Mouse (Mus musculus) CH12.LX (cell line): ENCODE results near the gene Gm3952. TPM values are rescaled to one million over a fixed set of nuclear protein-coding genes. Genes with fewer than 3 reads are reported as not detected.

Source experiments
- DNase-seq: peaks from one replicate; pipeline ENCODE4 v3.0.0-alpha.2; 2013; ENCODE audit errors: extremely low read depth
- H3K27ac ChIP-seq: 2 replicates; pipeline ENCODE4 v1.5.1; 2012; ENCODE audit warnings: low read depth, mild to moderate bottlenecking, control low read depth, moderate library complexity; ENCODE audit not compliant: insufficient read depth
- H3K27me3 ChIP-seq: replicated peaks from 2 replicates; pipeline ENCODE3; 2012; ENCODE audit warnings: inconsistent platforms
- H3K36me3 ChIP-seq, 2 experiments: replicated peaks in 1 of 2; 2 replicates each; pipeline versions ENCODE3 to v1.6.1; 2012; ENCODE audit warnings: inconsistent platforms in 1 of 2, low read length in 1 of 2, mild to moderate bottlenecking in 1 of 2, mixed read lengths in 1 of 2, moderate library complexity in 1 of 2; ENCODE audit not compliant: control insufficient read depth in 1 of 2, insufficient read depth in 1 of 2
- H3K4me1 ChIP-seq, 2 experiments: 2 replicates each; pipeline ENCODE4 v1.6.1; 2012; ENCODE audit warnings: inconsistent platforms in 1 of 2, moderate library complexity in 1 of 2; ENCODE audit not compliant: insufficient read depth in 2 of 2, control insufficient read depth in 1 of 2
- H3K4me2 ChIP-seq: 2 replicates; pipeline ENCODE4 v1.6.1; 2012; ENCODE audit warnings: low read depth, mild to moderate bottlenecking, control low read depth; ENCODE audit not compliant: poor library complexity, insufficient read depth, severe bottlenecking
- H3K4me3 ChIP-seq, 3 experiments: fragments of 150-350 bp in 1 of 3; sonication (generic) in 1 of 3; replicated peaks in 1 of 3; 2 replicates each; pipeline versions ENCODE3 to v1.5.1; 2011 to 2012; ENCODE audit warnings: low read depth in 2 of 3, low read length in 2 of 3, mild to moderate bottlenecking in 2 of 3, moderate library complexity in 2 of 3, control low read depth in 1 of 3, improper control_type of control experiment in 1 of 3, inconsistent platforms in 1 of 3, mixed read lengths in 1 of 3; ENCODE audit not compliant: poor library complexity in 1 of 3
- H3K79me2 ChIP-seq: replicated peaks from 2 replicates; pipeline ENCODE4 v1.6.1; 2012; ENCODE audit warnings: mild to moderate bottlenecking, moderate library complexity; ENCODE audit not compliant: control insufficient read depth, poor library complexity, insufficient read depth, severe bottlenecking; ENCODE audit errors: extremely low read depth
- H3K9ac ChIP-seq: 2 replicates; pipeline ENCODE4 v1.6.1; 2012; ENCODE audit warnings: low read depth, mild to moderate bottlenecking, control low read depth, moderate library complexity; ENCODE audit not compliant: insufficient read depth
- H3K9me3 ChIP-seq: replicated peaks from 2 replicates; pipeline ENCODE3; 2012; ENCODE audit warnings: low read length, inconsistent platforms, mixed read lengths
- CHD2 ChIP-seq: IDR thresholded peaks from 2 replicates; pipeline ENCODE4 v1.6.1; 2011; ENCODE audit warnings: low read length, improper control_type of control experiment
- CTCF ChIP-seq, 2 experiments: IDR thresholded peaks in 1 of 2; conservative IDR thresholded peaks in 1 of 2; 2 replicates each; pipeline ENCODE4 v1.5.1; 2011 to 2012; ENCODE audit warnings: low read depth in 2 of 2, low read length in 2 of 2, improper control_type of control experiment in 1 of 2, inconsistent platforms in 1 of 2, mild to moderate bottlenecking in 1 of 2, moderate library complexity in 1 of 2
- E2F4 ChIP-seq: IDR thresholded peaks from 2 replicates; pipeline ENCODE4 v1.6.1; 2011; ENCODE audit warnings: low read depth, low read length, improper control_type of control experiment; ENCODE audit not compliant: insufficient replicate concordance
- ELF1 ChIP-seq: IDR thresholded peaks from 2 replicates; pipeline ENCODE4 v1.6.1; 2014; ENCODE audit warnings: low read depth, mild to moderate bottlenecking, inconsistent platforms, low read length, improper control_type of control experiment
- EP300 ChIP-seq: IDR thresholded peaks from 2 replicates; pipeline ENCODE4 v1.6.1; 2011; ENCODE audit warnings: low read length, improper control_type of control experiment
- GABPA ChIP-seq: IDR thresholded peaks from 2 replicates; pipeline ENCODE4 v1.6.1; 2012; ENCODE audit warnings: low read depth, low read length, improper control_type of control experiment, inconsistent platforms; ENCODE audit not compliant: insufficient replicate concordance
- JUN ChIP-seq: IDR thresholded peaks from 2 replicates; pipeline ENCODE4 v1.6.1; 2011; ENCODE audit warnings: low read depth, mild to moderate bottlenecking, low read length, improper control_type of control experiment, moderate library complexity; ENCODE audit not compliant: insufficient read depth
- MAX ChIP-seq: IDR thresholded peaks from 2 replicates; pipeline ENCODE4 v1.6.1; 2011; ENCODE audit warnings: low read length, improper control_type of control experiment
- MAZ ChIP-seq: IDR thresholded peaks from 2 replicates; pipeline ENCODE4 v1.6.1; 2012; ENCODE audit warnings: low read depth, mild to moderate bottlenecking, inconsistent platforms, low read length, improper control_type of control experiment, moderate library complexity
- MXI1 ChIP-seq: IDR thresholded peaks from 2 replicates; pipeline ENCODE4 v1.6.1; 2011; ENCODE audit warnings: mild to moderate bottlenecking, low read depth, low read length, improper control_type of control experiment
- MYC ChIP-seq: IDR thresholded peaks from 2 replicates; pipeline ENCODE4 v1.6.1; 2011; ENCODE audit warnings: low read depth, mild to moderate bottlenecking, improper control_type of control experiment, low read length
- NELFE ChIP-seq: IDR thresholded peaks from 2 replicates; pipeline ENCODE4 v1.6.1; 2011; ENCODE audit warnings: low read depth, low read length, improper control_type of control experiment
- POLR2A ChIP-seq: IDR thresholded peaks from 2 replicates; pipeline ENCODE4 v1.6.1; 2011; ENCODE audit warnings: low read depth, mild to moderate bottlenecking, improper control_type of control experiment, low read length
- RAD21 ChIP-seq: IDR thresholded peaks from 2 replicates; pipeline ENCODE4 v1.6.1; 2011; ENCODE audit warnings: low read depth, mild to moderate bottlenecking, low read length, improper control_type of control experiment, moderate library complexity
- SIN3A ChIP-seq: IDR thresholded peaks from 2 replicates; pipeline ENCODE4 v1.6.1; 2012; ENCODE audit warnings: low read length, improper control_type of control experiment, inconsistent platforms
- TBP ChIP-seq: conservative IDR thresholded peaks from 2 replicates; pipeline ENCODE4 v1.6.1; 2011; ENCODE audit warnings: low read depth, low read length, improper control_type of control experiment
- USF1 ChIP-seq: IDR thresholded peaks from 2 replicates; pipeline ENCODE4 v1.6.1; 2014; ENCODE audit warnings: low read depth, mild to moderate bottlenecking, inconsistent platforms, low read length, improper control_type of control experiment
- ZC3H11A ChIP-seq: IDR thresholded peaks from 2 replicates; pipeline ENCODE4 v1.6.1; 2012; ENCODE audit warnings: low read depth, mild to moderate bottlenecking, inconsistent platforms, low read length, improper control_type of control experiment
- ZMIZ1 ChIP-seq: IDR thresholded peaks from 2 replicates; pipeline ENCODE4 v1.6.1; 2012; ENCODE audit warnings: low read depth, mild to moderate bottlenecking, inconsistent platforms, low read length, improper control_type of control experiment
- dilution Hi-C: fragments of 300-500 bp; cut with MboI; formaldehyde crosslinking; loops from 2 replicates; pipeline ENCODE4 v1.14.3; 2020; ENCODE audit warnings: low sequenced_read_pairs; ENCODE audit not compliant: extremely low pct_unique_long_range_greater_than_20kb, extremely low pct_ligation_motif_present
- in situ Hi-C: fragments of 300-500 bp; cut with MboI; formaldehyde crosslinking; loops from 3 replicates; pipeline ENCODE4 v1.14.3; 2019; ENCODE audit warnings: low sequenced_read_pairs, low pct_ligation_motif_present, low pct_unique_long_range_greater_than_20kb, mixed read lengths
- polyA plus RNA-seq: library from polyadenylated mRNA; unstranded; fragments of >175 nt; gene quantifications from 2 replicates; pipeline ENCODE4 v1.2.1, GENCODE M21; 2012; ENCODE audit warnings: low read depth; ENCODE audit not compliant: insufficient read length
- total RNA-seq, 2 experiments: library from RNA; depleted of rRNA; stranded (reverse); fragments of 300-350 nt in 1 of 2; fragments of >200 nt in 1 of 2; gene quantifications; 2 replicates each; pipeline ENCODE4 v1.2.3; 2012 to 2014

Gene Gm3952
- total and polyA plus RNA-seq, 3 experiments, result not detected

- no peak for DNase-seq
- no peak overlapping the region for H3K4me2 ChIP-seq
- H3K4me3 ChIP-seq, result no peak overlapping the region
- no peak overlapping the region for H3K9ac ChIP-seq
- H3K4me1 ChIP-seq, result no peaks in the 10 kb centered on the region
- in situ Hi-C loops (no loop called here), dilution Hi-C loops (no loop called here)
- no peaks in the 10 kb centered on the region for H3K27me3 ChIP-seq
- H3K36me3 ChIP-seq, result no peaks in the 10 kb centered on the region
- no peak overlapping the region for H3K27ac ChIP-seq
- no peaks in the 10 kb centered on the region for H3K9me3 ChIP-seq
- TF ChIP-seq E2F4, result no peak
- TF ChIP-seq JUN, result no peak
- no peak for TF ChIP-seq TBP
- TF ChIP-seq ZC3H11A, result no peak
- no peak for TF ChIP-seq NELFE
- TF ChIP-seq MAX, result no peak
- no peak for TF ChIP-seq MXI1
- no peak for TF ChIP-seq RAD21
- TF ChIP-seq ELF1, result no peak
- TF ChIP-seq GABPA, result no peak
- TF ChIP-seq ZMIZ1, result no peak
- no peaks in the 10 kb centered on the region for H3K79me2 ChIP-seq
These were observed 14.0 kb upstream of the Gm3952 start for GRCm38 (mm10) chr8:128812521-128812920.

DNA sequence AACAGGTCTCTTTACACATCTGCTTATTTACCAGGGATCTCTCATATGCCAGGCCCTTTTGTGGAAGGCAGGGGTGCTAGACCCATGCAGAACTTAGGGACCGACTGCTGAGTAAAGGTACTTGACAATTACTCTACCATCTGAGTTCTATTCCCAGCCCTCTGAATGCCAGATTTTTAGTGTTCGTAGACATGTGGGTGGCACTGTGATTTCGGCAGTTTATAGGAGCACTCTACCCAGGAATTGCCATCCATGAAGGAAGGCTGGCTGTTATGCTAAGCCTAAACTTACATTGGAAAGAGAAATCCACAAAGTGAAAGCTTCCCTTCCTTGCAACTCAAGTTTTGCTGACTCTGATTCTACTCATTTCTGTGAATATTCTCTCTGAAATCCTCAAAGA lies 62.8 kb downstream of the Gm3952 start:
- Histone ChIP-seq H3K9me3 (no peaks in the 10 kb centered on the region), H3K4me1 (no peaks in the 10 kb centered on the region), H3K4me3 (no peak overlapping the region), H3K4me2 (no peak overlapping the region), H3K9ac (no peak overlapping the region), H3K79me2 (no peaks in the 10 kb centered on the region), H3K27ac (no peak overlapping the region), H3K36me3 (peaks cover 8 to 59% of the 10 kb centered on the region in 2 experiments), H3K27me3 (no peaks in the 10 kb centered on the region)
- TF ChIP-seq POLR2A (no peak), MYC (no peak), CTCF (conservative IDR thresholded peaks at IDR 0.05 in 1 of 2, IDR thresholded peaks at IDR 0.05 in 1 of 2; ENCODE audit: low read depth in 2 of 2, low read length in 2 of 2) (no peak), USF1 (no peak), CHD2 (no peak), SIN3A (no peak), MAZ (no peak), EP300 (no peak)
- in situ Hi-C loops (no loop called here), dilution Hi-C loops (no loop called here)
- no peak for DNase-seq
